Mouse (Mus musculus): ENCODE results near the gene Hoxd9. TPM values are rescaled to one million over a fixed set of nuclear protein-coding genes. Genes with fewer than 3 reads are reported as not detected.

The Hoxd9 gene
- total RNA-seq, 2 experiments from 2014 or later = not detected

DNA sequence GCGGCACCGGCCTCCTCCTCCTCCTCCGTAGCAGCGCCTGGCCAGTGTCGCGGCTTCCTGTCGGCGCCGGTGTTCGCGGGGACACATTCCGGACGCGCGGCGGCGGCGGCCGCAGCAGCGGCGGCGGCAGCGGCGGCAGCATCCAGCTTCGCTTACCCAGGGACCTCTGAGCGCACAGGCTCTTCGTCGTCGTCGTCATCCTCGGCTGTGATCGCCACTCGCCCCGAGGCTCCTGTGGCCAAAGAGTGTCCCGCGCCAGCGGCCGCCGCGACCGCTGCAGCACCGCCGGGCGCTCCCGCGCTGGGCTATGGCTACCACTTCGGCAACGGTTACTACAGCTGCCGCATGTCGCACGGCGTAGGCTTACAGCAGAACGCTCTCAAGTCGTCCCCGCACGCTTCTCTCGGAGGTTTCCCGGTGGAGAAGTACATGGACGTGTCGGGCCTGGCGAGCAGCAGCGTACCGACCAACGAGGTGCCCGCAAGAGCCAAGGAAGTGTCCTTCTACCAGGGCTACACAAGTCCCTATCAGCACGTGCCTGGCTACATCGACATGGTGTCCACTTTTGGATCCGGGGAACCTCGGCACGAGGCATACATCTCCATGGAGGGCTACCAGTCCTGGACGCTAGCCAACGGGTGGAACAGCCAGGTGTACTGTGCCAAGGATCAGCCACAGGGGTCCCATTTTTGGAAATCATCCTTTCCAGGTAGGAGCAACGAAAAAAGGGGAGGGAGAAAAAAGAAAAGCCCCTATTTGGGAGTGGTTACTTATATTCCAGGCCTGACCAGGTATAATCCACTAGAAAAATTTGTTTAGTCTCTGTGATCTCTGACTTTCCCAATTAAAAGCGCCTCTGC, 28.9 kb upstream of the Hoxd9 start:
- no peak for ATAC-seq (replicated peaks; ENCODE audit: poor library complexity)

DNA sequence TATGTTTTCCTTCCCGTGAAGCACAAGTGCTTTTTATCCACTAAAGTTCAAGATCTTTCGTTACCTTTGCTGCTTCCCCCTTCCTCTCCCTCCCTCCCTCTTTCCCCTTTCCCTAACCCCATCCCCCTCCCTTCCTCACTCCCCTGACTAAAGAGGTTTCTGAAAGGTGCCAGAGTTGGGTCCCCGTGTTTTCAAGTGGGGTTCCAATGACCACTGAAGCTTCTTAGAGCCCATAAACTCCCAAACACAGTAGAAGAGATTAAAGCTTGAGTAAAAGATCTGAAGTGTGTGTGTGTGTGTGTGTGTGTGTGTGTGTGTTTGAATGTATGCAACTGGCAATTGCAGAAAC, 28.3 kb upstream of the Hoxd9 start:
- no peak for ATAC-seq (replicated peaks; ENCODE audit: poor library complexity)

DNA sequence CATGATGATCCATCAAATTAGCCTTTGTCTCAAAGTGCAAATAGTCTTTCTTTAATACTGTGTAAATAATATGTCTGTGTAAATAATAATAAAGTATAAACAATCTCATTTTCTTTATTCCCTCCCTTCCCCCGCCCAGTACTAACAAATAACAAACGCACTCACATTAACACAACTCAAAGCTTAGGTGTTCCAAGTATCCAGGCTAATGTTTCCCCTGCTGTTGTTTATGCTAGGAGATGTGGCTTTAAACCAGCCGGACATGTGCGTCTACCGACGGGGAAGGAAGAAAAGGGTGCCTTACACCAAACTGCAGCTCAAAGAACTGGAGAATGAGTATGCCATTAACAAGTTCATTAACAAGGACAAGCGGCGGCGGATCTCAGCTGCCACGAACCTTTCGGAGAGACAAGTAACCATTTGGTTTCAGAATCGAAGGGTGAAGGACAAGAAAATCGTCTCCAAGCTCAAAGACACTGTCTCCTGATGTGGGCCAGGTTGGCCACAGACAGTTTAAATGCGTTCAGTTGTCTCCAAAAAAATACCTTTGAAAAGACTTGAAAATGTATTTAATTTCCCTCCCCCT, 27.8 kb upstream of the Hoxd9 start:
- ATAC-seq (replicated peaks; ENCODE audit: poor library complexity) = no peak

DNA sequence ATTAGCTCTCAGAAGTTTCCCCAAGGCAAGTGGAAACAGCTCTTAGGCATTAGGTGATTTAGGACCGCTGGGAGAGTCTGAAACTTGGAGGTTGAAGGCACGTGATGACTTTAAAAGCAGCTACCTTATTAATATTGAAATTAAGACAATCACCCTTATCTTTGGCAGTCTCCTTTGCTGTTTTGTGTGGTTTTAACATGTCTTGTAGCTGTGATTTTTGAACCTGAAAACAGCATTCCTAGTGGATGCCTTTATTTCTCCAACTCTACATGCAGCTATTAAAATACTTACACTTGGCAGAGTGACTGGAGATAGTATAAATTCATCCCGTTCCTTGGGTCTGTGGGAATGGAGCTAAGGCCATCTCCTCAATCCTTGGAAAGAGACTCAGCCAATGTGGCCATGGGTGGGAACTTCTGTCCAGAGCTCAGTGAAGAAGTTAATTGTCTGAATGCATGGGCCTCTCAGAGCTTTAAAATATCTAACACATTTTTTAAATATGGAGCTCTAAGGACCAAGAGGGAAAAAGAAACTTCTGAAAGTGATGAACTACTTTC, 26.8 kb upstream of the Hoxd9 start:
- no peak for ATAC-seq (replicated peaks; ENCODE audit: poor library complexity)

- ATAC-seq (replicated peaks; ENCODE audit: poor library complexity) = no peak
Measured at GRCm38 (mm10) chr2:74671847-74672246, 25.7 kb upstream of the Hoxd9 start.

DNA sequence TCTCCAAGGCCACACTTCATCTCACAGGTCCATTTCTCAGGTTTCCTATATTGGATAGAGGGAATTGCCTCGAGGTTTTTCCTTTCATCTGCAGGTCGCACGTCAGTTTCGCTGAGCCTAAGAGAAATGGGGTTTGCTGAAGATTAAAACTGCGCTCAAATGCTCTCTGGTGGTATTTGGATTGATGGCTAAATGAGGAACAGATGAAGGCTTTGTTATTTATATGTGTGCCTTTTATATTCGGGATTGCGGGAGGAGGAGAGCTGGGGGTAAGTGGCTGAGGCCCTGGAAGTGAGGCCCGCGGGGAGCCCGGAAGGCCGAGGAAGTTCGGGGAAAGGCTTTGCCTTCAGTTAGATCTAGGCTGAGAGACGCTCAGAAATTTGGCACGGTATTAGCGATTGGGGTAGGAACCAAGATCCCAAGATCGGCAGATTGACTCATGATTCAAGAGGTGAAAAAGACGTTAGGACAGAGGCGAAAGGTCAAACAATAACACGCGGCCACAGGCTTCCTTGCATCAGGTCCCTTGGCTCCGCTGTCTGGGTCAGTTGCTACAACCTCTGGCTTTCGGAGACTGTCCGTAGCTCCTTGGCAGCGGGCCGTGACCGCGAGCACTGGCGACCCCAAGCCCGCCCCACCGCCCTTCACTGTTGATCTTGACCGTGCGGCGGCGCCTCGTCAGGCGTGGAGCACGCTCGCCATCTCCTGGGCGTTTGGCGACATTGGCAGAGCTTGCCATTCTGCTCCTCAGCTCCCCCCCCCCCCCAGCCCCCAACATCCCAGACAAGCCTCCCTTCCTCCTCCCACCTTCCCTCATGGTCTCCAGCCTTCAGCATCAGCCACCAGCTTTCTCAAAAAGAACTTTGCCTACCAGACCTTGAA, 24.8 kb upstream of the Hoxd9 start:
- ATAC-seq (replicated peaks; ENCODE audit: poor library complexity) = peak; percentile 89

- ATAC-seq (replicated peaks; ENCODE audit: poor library complexity) = no peak
Measured at GRCm38 (mm10) chr2:74673835-74674425, 23.6 kb upstream of the Hoxd9 start.

DNA sequence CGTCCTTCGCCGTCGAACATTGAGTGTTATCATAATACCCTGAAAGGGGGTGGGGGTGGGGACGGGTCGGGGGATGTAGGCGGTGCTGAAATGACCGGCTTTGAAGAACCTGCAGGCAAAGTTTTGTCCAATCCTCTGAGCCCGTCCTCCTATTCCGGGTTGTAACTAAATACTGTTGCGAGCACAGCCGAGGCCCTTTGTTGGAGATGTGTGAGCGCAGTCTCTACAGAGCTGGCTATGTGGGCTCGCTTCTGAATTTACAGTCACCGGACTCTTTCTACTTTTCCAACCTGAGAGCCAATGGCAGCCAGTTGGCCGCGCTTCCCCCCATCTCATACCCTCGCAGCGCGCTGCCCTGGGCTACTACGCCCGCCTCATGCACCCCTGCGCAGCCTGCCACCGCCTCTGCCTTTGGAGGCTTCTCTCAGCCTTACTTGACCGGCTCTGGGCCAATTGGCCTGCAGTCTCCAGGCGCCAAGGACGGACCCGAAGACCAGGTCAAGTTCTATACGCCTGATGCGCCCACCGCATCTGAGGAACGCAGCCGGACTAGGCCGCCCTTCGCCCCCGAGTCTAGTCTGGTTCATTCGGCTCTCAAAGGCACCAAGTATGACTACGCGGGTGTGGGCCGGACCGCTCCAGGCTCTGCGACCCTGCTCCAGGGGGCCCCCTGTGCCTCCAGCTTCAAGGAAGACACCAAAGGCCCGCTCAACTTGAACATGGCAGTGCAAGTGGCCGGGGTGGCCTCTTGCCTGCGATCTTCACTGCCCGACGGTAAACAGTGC, 22.5 kb upstream of the Hoxd9 start, which contains the start of gene Hoxd12:
Hoxd12 (plus strand) TSS at position 133 of the 785 bp plus-strand sequence.
- ATAC-seq (replicated peaks; ENCODE audit: poor library complexity) = no peak

- ATAC-seq (replicated peaks; ENCODE audit: poor library complexity) = no peak
Measured at GRCm38 (mm10) chr2:74675666-74676282, 21.8 kb upstream of the Hoxd9 start.

DNA sequence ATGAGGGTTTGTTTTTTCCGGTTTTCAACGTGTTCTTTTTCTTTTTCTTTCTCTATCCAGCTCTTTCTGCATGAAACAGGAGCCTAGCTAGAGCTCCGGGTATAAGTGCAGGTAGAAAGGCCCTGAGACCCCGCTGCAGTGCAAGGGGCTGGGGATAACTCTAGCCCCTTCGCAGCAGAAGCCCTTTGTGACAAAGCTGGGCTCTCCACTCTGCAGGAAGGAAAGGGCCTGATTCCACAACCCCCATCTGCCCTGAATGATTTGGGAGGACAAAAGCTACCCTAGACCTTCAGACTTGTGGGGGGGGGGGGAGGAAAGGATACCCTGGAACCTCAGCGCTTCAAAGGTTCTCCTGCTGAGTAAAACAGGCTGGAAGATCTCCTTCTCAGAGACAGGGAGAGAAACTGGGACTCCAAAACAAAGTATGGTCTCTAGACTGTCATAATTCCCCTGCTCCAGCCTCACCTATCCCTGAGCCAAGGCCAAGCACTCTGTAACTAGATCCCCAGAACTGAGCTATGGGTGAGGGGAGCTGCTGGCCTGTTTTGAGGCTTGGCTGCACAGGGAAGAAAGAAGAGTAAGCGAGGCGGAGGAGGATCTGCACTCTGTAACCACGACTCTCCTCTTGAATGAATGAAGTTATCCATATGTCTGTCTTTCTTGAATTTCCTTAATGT, 21.0 kb upstream of the Hoxd9 start:
- ATAC-seq (replicated peaks; ENCODE audit: poor library complexity) = no peak

DNA sequence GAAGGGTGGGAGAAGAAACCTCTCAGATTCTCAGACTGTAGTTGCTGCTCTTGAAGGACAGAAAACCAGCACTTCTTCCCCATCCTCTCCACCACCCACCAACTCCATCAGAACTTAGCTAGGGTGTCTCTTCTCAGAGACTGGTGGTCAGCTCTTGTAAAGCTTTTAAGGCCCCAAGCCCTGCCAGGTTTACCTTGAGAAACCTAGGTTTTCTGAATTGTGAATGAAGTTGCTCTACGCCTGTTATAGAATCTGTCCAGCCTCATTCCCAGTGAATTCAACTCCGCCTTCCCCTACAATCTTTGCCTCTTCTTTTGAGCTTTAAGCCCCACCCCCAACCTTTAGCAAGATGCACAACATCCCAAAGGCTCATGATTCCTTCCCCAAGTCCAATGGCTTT, 20.4 kb upstream of the Hoxd9 start:
- ATAC-seq (replicated peaks; ENCODE audit: poor library complexity) = no peak

GRCm38 (mm10) chr2:74678891-74679595, 18.5 kb upstream of the Hoxd9 start, which contains the start of gene Hoxd11:
TSS of gene Hoxd11 (plus strand) at chr2:74679557.
- no peak for ATAC-seq (replicated peaks; ENCODE audit: poor library complexity)

DNA sequence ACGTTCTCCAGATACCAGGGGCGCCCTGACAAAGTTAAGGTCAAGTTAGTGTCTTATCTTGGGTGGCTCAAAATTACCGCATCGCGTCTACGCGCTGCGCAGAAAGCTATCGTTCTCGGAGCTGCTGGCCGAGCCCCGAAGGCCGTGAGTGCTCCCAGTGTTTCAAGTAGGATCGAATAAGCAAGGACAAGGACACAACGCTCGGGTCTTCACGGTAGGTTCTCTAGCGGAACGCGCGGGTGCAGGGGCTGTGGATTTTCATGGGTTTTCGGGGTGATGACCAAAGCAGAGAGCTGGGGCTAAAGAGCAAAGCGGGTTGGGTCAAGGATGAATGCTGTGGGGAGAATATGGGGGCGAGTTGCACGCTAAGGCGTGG, 17.9 kb upstream of the Hoxd9 start:
- ATAC-seq (replicated peaks; ENCODE audit: poor library complexity) = no peak

GRCm38 (mm10) chr2:74679980-74680379, 17.5 kb upstream of the Hoxd9 start:
- peak; percentile 41; the same call in 1 of the 2 replicates for ATAC-seq (replicated peaks; ENCODE audit: poor library complexity)

- ATAC-seq (replicated peaks; ENCODE audit: poor library complexity) = no peak
Measured at GRCm38 (mm10) chr2:74680561-74681398, 16.7 kb upstream of the Hoxd9 start.

DNA sequence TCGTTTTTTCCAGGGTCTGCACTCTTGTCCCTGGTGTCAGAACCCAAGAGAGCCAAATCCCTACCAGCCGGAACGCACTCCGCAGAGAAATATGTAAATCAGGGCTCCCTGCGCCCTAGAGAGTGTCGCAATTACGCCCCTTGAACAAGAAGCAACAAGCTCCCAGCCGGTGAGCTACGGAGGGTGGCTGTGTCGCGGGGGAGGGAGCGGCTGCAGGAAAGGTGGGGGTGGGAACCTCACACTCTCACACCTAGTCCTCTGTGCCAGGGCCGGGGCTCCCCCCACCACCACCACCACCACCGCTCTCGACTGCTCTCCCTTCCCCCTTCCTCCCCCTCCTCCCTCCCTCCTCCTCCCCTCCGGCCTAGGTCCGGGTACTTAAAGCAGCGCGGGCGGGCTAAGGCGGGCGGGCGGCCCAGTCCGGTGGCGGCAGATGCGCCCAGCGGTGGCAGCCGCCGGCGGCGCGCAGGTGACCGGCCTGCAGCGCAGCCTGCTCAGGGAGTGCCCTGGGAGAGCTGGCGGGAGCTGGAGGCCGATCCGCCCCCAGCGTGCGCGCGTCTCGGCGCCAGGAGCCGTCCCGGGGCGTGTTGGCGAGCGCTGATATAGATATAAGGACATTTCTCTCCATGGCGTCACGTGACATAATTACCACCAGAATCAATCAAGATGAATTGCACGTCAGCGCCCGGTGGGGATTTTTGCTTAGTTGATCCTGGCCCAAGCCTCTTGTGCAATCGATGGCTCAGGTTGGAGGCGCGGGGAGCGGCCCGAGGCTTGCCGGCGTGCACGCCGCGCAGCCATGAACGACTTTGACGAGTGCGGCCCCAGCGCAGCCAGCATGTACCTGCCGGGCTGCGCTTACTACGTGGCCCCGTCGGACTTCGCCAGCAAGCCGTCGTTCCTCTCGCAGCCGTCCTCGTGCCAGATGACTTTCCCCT, 15.7 kb upstream of the Hoxd9 start:
- ATAC-seq (replicated peaks; ENCODE audit: poor library complexity) = no peak

All from megakaryocyte progenitor cell, adult 5-6 weeks (primary cell).